Comparison of ENCODE assay signal across 20 mouse cellular contexts in genomic region chr15:62457990-62458389, GRCm38 (mm10).
DNase-seq lines count a peak whose midpoint lies in the region; ATAC-seq lines count a peak whose summit lies in the region.
"Had no signal": no experiment of that assay in that cellular context is flagged by ENCODE, and none has a peak within 500 bp of the region (broad histone marks: within the 10 kb centered on the region; RNA-seq: fewer than 3 reads in every experiment).

No protein-coding gene starts in this region.

- no peaks in the 10 kb centered on the region for H3K27me3 ChIP-seq in midbrain, embryonic 14.5 days (ENCODE audit: control insufficient read depth, insufficient read depth, low read length)
- H3K27me3 ChIP-seq: hindbrain, embryonic 13.5 days; midbrain, embryonic 12.5 days; neural tube, embryonic 12.5 days; Patski; stomach, embryonic 15.5 days had no signal

- 57% methylated on average over 2 of the region's 2 CpGs for WGBS in midbrain, embryonic 14.5 days

- H3K4me2 ChIP-seq in midbrain, embryonic 14.5 days (ENCODE audit: low read length) = no peak overlapping the region
- H3K4me2 ChIP-seq: hindbrain, embryonic 13.5 days; midbrain, embryonic 12.5 days; neural tube, embryonic 12.5 days; stomach, embryonic 15.5 days had no signal

- ATAC-seq in midbrain, embryonic 14.5 days (ENCODE audit: low FRiP score, low TSS enrichment) = no peak
- ATAC-seq: forebrain, postnatal 0 days; intestine, embryonic 16.5 days; liver, postnatal 0 days; Patski had no signal

- no peaks in the 10 kb centered on the region for H3K9me3 ChIP-seq in midbrain, embryonic 14.5 days (ENCODE audit: control insufficient read depth, low read length)
- H3K9me3 ChIP-seq: hindbrain, embryonic 13.5 days; midbrain, embryonic 12.5 days; neural tube, embryonic 12.5 days; stomach, embryonic 15.5 days had no signal

- peak; percentile 17 for DNase-seq in kidney, postnatal 14 days
- DNase-seq in kidney, postnatal 25 days = no peak
- peak; percentile 2 for DNase-seq in T-cell, adult 2 months (ENCODE audit: low spot score)
- peak; percentile 39 for DNase-seq in naive thymus-derived CD4-positive, alpha-beta T cell, adult 2 months (ENCODE audit: low read depth)
- DNase-seq in thymus, postnatal 4 days = peak; percentile 50
- no peak for DNase-seq in midbrain, embryonic 14.5 days
- DNase-seq in right cerebral cortex, postnatal 36 days (ENCODE audit: low spot score in 2 of 2) = no peak
- DNase-seq in ovary, adult 18-20 months (ENCODE audit: low spot score) = no peak
- DNase-seq: cerebellum, adult 11-12 months; forebrain, postnatal 0 days; heart, adult 2 months; liver, postnatal 0 days; lung, postnatal 4 days had no signal

- H3K9ac ChIP-seq in midbrain, embryonic 14.5 days (replicated peaks; ENCODE audit: low read length) = no peak overlapping the region
- H3K9ac ChIP-seq: forebrain, postnatal 0 days; hindbrain, embryonic 13.5 days; liver, postnatal 0 days; midbrain, embryonic 12.5 days; neural tube, embryonic 12.5 days; stomach, embryonic 15.5 days had no signal

- H3K4me3 ChIP-seq in midbrain, embryonic 14.5 days (replicated peaks; ENCODE audit: low read depth, low read length) = no peak overlapping the region
- H3K4me3 ChIP-seq: erythroblast, embryonic 14.5 days; heart, adult 2 months; hindbrain, embryonic 13.5 days; midbrain, embryonic 12.5 days; neural tube, embryonic 12.5 days; stomach, embryonic 15.5 days had no signal

- H3K36me3 ChIP-seq in midbrain, embryonic 14.5 days (ENCODE audit: control insufficient read depth, insufficient read depth, low read length) = no peaks in the 10 kb centered on the region
- H3K36me3 ChIP-seq: hindbrain, embryonic 13.5 days; midbrain, embryonic 12.5 days; neural tube, embryonic 12.5 days; stomach, embryonic 15.5 days had no signal

- H3K4me1 ChIP-seq in midbrain, embryonic 14.5 days (ENCODE audit: control insufficient read depth, insufficient read depth, low read length) = no peaks in the 10 kb centered on the region
- H3K4me1 ChIP-seq: stomach, embryonic 15.5 days had no signal

- H3K27ac ChIP-seq in midbrain, embryonic 14.5 days (replicated peaks; ENCODE audit: low read depth, low read length) = no peak overlapping the region
- H3K27ac ChIP-seq: heart, adult 2 months; hindbrain, embryonic 13.5 days; midbrain, embryonic 12.5 days; neural tube, embryonic 12.5 days; stomach, embryonic 15.5 days had no signal

Comparison
In these comparisons a context has a peak if more than half of its experiments do, and no peak if none do; other contexts are left out.
1. DNase-seq: peak in kidney, postnatal 14 days (single experiment), T-cell, adult 2 months (single experiment), naive thymus-derived CD4-positive, alpha-beta T cell, adult 2 months (single experiment) and thymus, postnatal 4 days (single experiment); none in kidney, postnatal 25 days (0 of 2), midbrain, embryonic 14.5 days (single experiment), right cerebral cortex, postnatal 36 days (0 of 2) and ovary, adult 18-20 months (single experiment).